Mouse (Mus musculus): ENCODE measurements around the gene Tjp1. TPM values are rescaled to one million over a fixed set of nuclear protein-coding genes. Genes with fewer than 3 reads are reported as not detected.

Tjp1 gene
- total and polyA plus RNA-seq, 3 experiments, result not detected

DNA sequence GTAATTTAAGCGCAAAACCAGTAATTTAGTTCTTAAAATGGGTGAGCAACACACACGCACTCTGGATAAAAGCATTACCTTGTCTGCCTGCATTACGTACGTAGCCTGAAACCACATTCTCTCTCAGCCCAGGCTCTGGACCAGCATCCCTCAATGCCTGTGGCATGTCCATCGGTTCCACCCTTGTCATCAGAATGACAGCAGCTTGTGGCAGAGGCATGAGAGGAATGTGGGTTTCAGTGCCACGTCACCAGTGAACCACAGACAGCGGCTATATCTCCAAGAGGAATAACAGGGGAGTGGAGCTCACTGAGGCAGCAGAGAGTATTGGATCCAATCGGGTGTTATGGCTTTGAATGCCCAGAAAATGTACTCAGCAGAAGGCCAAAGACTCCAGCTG is 88.1 kb downstream of the Tjp1 start:
- Histone ChIP-seq H3K4me1 (ENCODE audit: control insufficient read depth in 1 of 2, insufficient read depth in 2 of 2) (peaks cover 0 to 31% of the 10 kb centered on the region in 2 experiments; a peak in 2 of 4 replicates), H3K27ac (ENCODE audit: insufficient read depth, low read depth) (no peak overlapping the region), H3K79me2 (replicated peaks; ENCODE audit: control insufficient read depth, extremely low read depth, insufficient read depth, poor library complexity, severe bottlenecking) (no peaks in the 10 kb centered on the region), H3K4me3 (replicated peaks in 1 of 3; ENCODE audit: low read depth in 2 of 3, low read length in 2 of 3, poor library complexity in 1 of 3) (no peak overlapping the region), H3K27me3 (replicated peaks) (no peaks in the 10 kb centered on the region), H3K36me3 (replicated peaks in 1 of 2; ENCODE audit: control insufficient read depth in 1 of 2, insufficient read depth in 1 of 2, low read length in 1 of 2) (no peaks in the 10 kb centered on the region), H3K9ac (ENCODE audit: insufficient read depth, low read depth) (no peak overlapping the region), H3K4me2 (ENCODE audit: insufficient read depth, low read depth, poor library complexity, severe bottlenecking) (no peak overlapping the region), H3K9me3 (replicated peaks; ENCODE audit: low read length) (peaks cover 7% of the 10 kb centered on the region)
- in situ Hi-C loops (cut with MboI; ENCODE audit: low pct_ligation_motif_present, low pct_unique_long_range_greater_than_20kb, low sequenced_read_pairs), result no loop called here
- dilution Hi-C loops (cut with MboI; ENCODE audit: extremely low pct_ligation_motif_present, extremely low pct_unique_long_range_greater_than_20kb, low sequenced_read_pairs), result no loop called here
- TF ChIP-seq CHD1 (IDR thresholded peaks at IDR 0.05; ENCODE audit: low read depth, low read length) (no peak), USF1 (IDR thresholded peaks at IDR 0.05; ENCODE audit: low read depth, low read length) (no peak), POLR2A (IDR thresholded peaks at IDR 0.05; ENCODE audit: low read depth, low read length) (no peak), MAFK (IDR thresholded peaks at IDR 0.05; ENCODE audit: insufficient replicate concordance, low read length) (no peak), JUN (IDR thresholded peaks at IDR 0.05; ENCODE audit: insufficient read depth, low read depth, low read length) (no peak), EP300 (IDR thresholded peaks at IDR 0.05; ENCODE audit: low read length) (no peak), BHLHE40 (IDR thresholded peaks at IDR 0.05; ENCODE audit: low read depth, low read length) (no peak), TBP (conservative IDR thresholded peaks at IDR 0.05; ENCODE audit: low read depth, low read length) (no peak), USF2 (conservative IDR thresholded peaks at IDR 0.05; ENCODE audit: low read depth, low read length) (no peak), GABPA (IDR thresholded peaks at IDR 0.05; ENCODE audit: insufficient replicate concordance, low read depth, low read length) (no peak), E2F4 (IDR thresholded peaks at IDR 0.05; ENCODE audit: insufficient replicate concordance, low read depth, low read length) (no peak), KAT2A (IDR thresholded peaks at IDR 0.05; ENCODE audit: insufficient replicate concordance, low read length) (no peak), MEF2A (IDR thresholded peaks at IDR 0.05; ENCODE audit: borderline replicate concordance, low read depth, low read length) (no peak), TCF12 (IDR thresholded peaks at IDR 0.05; ENCODE audit: low read depth, low read length) (no peak), ZC3H11A (IDR thresholded peaks at IDR 0.05; ENCODE audit: low read depth, low read length) (no peak)
- no peak for DNase-seq (ENCODE audit: extremely low read depth)

DNA sequence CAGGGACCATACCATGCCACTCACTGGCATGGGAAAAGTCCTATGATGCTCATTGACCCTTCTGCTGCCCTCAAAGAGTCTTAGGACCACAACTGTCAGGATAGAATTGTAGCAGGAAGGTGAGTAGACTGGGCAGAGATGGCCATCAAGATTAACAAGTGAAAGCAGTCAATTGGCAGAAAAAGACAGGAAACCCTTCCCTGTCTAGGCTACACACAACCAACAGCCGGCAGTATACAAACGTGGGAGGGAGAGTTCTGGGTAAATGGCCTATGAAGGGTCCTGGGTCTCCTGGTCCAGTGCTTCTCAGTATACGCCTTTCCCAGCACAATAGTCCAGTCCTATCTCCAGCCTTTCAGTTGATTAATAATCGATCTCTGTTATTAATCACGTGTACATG is 89.4 kb downstream of the Tjp1 start:
- H3K4me1 ChIP-seq (ENCODE audit: control insufficient read depth in 1 of 2, insufficient read depth in 2 of 2), result peaks cover 0 to 31% of the 10 kb centered on the region in 2 experiments; a peak in 2 of 4 replicates
- H3K9ac ChIP-seq (ENCODE audit: insufficient read depth, low read depth), result no peak overlapping the region
- H3K79me2 ChIP-seq (replicated peaks; ENCODE audit: control insufficient read depth, extremely low read depth, insufficient read depth, poor library complexity, severe bottlenecking), result no peaks in the 10 kb centered on the region
- H3K9me3 ChIP-seq (replicated peaks; ENCODE audit: low read length), result peaks cover 5% of the 10 kb centered on the region
- no peak for DNase-seq (ENCODE audit: extremely low read depth)
- H3K4me3 ChIP-seq (replicated peaks in 1 of 3; ENCODE audit: low read depth in 2 of 3, low read length in 2 of 3, poor library complexity in 1 of 3), result no peak overlapping the region
- H3K36me3 ChIP-seq (replicated peaks in 1 of 2; ENCODE audit: control insufficient read depth in 1 of 2, insufficient read depth in 1 of 2, low read length in 1 of 2), result no peaks in the 10 kb centered on the region
- H3K4me2 ChIP-seq (ENCODE audit: insufficient read depth, low read depth, poor library complexity, severe bottlenecking), result no peak overlapping the region
- dilution Hi-C loops (cut with MboI; ENCODE audit: extremely low pct_ligation_motif_present, extremely low pct_unique_long_range_greater_than_20kb, low sequenced_read_pairs) (no loop called here), in situ Hi-C loops (cut with MboI; ENCODE audit: low pct_ligation_motif_present, low pct_unique_long_range_greater_than_20kb, low sequenced_read_pairs) (no loop called here)
- H3K27me3 ChIP-seq (replicated peaks), result no peaks in the 10 kb centered on the region
- TF ChIP-seq PAX5 (IDR thresholded peaks at IDR 0.05; ENCODE audit: low read length) (no peak), CHD1 (IDR thresholded peaks at IDR 0.05; ENCODE audit: low read depth, low read length) (no peak), ELF1 (IDR thresholded peaks at IDR 0.05; ENCODE audit: low read depth, low read length) (no peak), HCFC1 (IDR thresholded peaks at IDR 0.05; ENCODE audit: low read depth, low read length) (no peak), MEF2A (IDR thresholded peaks at IDR 0.05; ENCODE audit: borderline replicate concordance, low read depth, low read length) (no peak), MAFK (IDR thresholded peaks at IDR 0.05; ENCODE audit: insufficient replicate concordance, low read length) (no peak), ZKSCAN1 (IDR thresholded peaks at IDR 0.05; ENCODE audit: borderline replicate concordance, low read depth, low read length) (no peak), MYC (IDR thresholded peaks at IDR 0.05; ENCODE audit: low read depth, low read length) (no peak), GABPA (IDR thresholded peaks at IDR 0.05; ENCODE audit: insufficient replicate concordance, low read depth, low read length) (no peak), NELFE (IDR thresholded peaks at IDR 0.05; ENCODE audit: low read depth, low read length) (no peak), USF2 (conservative IDR thresholded peaks at IDR 0.05; ENCODE audit: low read depth, low read length) (no peak), TCF12 (IDR thresholded peaks at IDR 0.05; ENCODE audit: low read depth, low read length) (no peak), SMC3 (IDR thresholded peaks at IDR 0.05; ENCODE audit: low read depth, low read length) (no peak), SIN3A (IDR thresholded peaks at IDR 0.05; ENCODE audit: low read length) (no peak), E2F4 (IDR thresholded peaks at IDR 0.05; ENCODE audit: insufficient replicate concordance, low read depth, low read length) (no peak), ZC3H11A (IDR thresholded peaks at IDR 0.05; ENCODE audit: low read depth, low read length) (no peak), MAX (IDR thresholded peaks at IDR 0.05; ENCODE audit: low read length) (no peak), RCOR1 (conservative IDR thresholded peaks at IDR 0.05; ENCODE audit: low read depth, low read length) (no peak), CHD2 (IDR thresholded peaks at IDR 0.05; ENCODE audit: low read length) (no peak)
- H3K27ac ChIP-seq (ENCODE audit: insufficient read depth, low read depth), result no peak overlapping the region
